Mouse (Mus musculus): ENCODE measurements around the gene Lyzl4. TPM values are rescaled to one million over a fixed set of nuclear protein-coding genes. Genes with fewer than 3 reads are reported as not detected.

Gene Lyzl4
- total RNA-seq, 2 experiments from 2014 or later, result not detected

DNA sequence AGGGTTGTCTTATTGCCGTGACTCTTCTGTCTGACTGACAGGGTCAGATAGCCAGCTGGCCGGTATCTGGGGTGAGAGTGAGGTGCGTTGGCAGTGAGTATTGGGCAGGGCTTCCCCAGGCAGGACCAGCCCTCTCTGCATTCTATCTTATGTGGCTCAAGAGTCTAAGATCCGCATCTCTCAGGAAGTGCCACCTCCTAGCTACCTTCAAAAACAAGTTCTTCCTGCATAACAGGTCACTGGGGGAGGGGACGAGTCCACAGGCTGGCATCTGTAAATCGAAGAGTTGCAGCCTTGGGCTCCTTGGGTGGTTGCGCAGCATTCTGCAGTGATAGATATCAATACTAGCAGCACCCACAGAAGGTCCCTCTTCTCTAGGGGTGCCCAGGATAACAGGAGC, 5.1 kb upstream of the Lyzl4 start:
- DNase-seq, result no peak

DNA sequence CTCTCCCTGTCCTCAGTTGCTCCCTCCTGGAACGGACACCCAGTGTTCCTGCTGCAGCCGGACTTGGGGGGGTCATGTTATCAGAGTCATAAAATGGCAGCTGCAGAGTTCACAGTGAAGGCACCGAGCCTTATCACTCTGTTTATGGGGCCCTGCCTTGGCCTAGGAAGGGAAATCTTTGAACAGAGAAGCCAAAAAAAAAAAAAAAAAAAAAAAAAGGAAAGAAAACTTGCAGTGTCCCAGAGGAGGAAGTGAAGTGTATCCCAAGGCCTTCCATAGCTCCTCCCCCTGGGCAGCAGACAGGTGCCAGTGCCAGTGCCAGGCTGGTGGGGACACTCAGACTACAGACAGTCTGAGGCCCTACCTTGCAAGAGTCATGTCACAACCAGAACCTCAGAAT, 3.0 kb upstream of the Lyzl4 start:
- no peak for DNase-seq

DNA sequence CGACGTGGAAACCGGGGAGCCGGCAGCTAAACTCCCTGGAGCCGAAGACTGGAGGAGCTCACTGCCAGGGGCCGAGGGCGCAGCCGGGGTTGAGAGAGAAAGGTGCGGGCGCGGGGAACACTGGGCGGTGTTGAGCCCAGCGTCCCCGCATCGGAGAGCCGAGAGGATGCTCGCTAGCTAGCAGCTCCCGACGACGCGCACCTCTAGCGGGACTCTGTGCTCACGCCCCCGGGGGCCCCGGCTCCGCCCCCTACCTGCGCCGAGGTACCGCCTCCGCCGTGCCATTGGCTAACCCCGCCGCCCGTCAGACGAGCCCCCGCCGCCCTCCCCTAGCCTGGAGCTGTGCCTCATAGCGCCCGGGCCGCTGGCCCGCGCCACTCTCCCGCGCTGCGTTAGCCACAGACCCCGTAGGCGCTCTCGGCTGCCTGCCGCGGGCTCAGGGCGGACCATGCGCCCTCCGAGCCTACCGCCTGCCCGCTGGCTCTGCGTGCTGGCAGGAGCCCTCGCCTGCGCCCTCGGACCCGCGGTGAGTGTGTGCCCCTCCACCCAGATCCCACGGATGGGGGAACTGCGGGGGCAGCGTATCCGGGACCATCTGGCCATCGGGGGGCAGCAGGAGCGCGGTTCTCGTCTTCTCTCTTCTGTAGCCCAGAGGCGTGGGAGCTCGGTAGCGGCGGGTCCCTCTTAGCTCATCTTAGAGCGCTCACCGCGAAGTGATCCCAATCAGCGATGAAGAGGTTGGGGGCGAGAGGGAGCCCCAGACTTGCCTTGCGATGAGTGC, 695 bp upstream of the Lyzl4 start, which contains the start of gene Vipr1:
Vipr1 (plus strand) TSS at position 316 of the 781 bp plus-strand sequence.
- peak; percentile 71 for DNase-seq

DNA sequence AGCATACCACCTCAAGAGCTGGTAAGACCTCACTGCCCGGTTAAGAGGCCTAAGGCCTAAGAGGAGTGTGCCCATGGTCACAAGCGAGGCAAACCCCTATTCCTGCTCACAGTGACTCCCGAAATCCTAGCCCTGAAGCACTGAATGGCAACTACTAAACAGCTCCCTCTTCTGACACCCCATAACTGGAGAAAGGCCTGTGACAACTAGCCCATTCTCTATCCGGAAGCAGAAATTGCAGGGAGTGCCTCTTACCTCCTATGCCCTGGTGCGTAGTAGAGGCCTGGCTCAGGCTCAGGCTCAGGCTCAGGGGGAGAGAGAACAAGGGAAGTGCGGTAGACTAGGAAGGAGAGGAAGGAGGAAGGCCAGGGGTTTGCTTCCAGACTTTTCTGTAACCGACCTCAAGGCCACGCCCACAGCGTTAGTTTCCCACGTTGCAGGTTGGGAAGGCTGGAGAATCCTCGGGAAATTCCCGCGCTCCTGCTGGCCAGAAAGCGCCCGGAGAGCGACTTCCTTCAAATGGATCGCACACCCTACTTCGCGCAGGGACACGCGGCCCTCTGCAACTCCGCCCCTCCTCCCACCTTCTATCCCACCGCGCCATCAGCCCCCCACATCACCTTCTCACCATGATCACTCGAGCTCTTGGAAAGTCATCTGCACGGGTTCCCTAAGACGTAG, 521 bp downstream of the Lyzl4 start:
- DNase-seq, result no peak

DNA sequence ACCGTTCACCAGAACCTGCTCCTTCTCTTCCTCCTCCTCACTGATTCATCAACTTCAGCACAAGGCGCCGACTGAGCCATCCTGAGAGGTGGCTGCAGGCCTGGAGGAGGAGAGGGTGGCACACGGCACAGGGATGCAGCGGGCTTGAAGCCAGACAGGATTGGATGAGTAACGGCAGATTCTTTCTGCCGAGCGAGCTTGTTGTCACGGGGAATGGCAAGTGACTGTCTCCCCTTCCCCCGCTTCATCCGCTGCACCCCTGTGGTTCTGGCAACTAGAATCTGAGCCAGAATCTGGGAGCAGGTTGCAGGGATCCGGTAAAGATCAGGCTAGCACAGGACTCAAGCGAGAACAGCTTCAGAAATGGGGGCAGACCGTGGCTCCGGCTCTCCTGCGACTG, 2.1 kb downstream of the Lyzl4 start:
- no peak for DNase-seq

DNA sequence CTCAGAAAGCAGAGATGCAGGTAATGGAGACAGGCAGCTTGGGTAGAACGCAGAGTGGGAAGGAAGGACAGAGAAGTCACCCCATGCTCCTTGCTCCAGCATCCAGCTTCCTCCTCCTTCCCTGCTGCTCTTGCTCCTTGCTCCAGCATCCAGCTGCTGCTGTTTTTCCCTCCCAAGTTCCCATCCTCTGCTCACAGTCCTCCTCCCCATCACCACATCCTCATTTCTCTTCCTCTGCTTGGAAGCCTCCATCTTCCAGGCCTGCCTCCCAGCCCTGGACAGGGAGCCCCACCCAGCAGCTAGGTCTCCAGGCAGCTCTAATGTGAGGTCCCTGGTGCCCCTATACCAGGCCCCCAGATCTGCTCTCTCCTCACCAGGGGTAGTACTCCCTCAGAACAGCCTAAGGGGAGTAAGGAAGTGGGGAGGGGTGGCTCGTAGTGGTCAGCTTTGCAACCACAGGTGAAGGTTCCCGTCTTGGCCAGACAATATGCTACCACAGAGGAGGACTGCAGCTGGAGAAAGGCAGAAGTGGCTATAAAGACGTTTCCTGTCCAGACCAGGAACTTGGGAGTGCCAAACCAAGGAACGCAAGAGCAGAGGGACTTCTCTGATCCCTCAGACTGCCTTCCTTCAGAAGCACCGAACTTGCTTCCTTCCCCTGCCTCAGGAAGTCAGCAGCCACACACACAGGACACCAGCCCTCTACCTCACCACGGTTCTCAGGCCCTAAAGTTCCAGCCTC, 5.9 kb downstream of the Lyzl4 start:
- no peak for DNase-seq

DNA sequence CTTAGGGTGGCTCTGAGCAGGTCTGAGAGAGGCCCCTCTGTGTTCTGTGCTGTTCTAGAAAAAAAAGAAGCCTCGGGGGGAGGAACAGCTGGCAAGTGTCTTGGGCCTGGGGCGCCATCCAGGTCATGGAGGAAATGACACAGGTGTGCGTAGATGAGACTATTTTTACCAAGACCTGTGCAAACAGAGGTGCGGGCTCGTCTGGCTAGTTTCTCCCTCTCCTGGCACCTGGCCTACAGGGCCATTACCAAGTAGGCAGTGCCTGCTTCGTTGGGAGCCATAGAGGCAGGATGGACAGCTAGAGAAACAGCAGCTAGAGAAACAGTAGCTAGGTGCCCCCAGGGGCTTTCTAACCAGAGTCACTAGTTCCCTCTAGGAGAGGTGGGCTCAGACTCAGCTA, 8.6 kb downstream of the Lyzl4 start:
- no peak for DNase-seq

DNA sequence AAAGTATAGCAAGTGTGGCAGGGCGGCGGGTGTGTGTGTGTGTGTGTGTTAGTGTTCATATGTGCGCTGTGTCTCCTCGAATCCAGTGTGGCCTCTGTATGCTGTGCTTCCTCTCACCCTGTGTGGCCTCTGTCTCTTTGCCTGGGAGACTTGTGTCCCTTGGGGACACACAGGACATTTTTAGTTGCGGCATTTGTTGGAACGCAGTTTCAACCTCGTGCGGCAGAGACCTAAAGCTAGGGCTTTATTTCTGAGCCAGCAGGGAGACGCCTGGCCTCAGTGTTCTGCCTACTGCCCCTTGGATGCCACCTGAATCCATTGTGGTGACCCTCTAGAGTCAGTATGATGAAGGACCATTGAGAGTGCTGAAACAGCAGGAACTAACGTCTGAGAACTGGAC, 9.0 kb downstream of the Lyzl4 start:
- DNase-seq, result no peak

DNA sequence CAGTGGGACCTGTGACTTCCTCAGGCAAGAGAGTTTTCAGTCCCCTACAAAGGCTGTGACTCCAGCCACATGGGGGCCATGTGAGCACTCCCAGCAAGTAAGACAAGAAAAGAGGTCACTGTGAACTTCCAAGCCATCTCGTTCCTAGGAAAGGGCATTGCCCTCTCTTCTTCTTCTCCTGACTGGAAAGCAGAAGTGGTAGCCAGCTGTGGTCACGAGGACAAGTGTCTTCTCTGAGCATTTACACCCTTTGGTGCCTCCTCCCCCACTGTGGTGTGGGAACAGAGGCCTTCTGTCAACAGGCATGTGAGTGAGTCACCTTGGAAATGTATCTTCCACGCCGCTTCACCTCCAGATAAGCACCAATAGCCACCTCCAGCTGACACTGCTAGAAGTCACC, 9.9 kb downstream of the Lyzl4 start:
- DNase-seq, result no peak

DNA sequence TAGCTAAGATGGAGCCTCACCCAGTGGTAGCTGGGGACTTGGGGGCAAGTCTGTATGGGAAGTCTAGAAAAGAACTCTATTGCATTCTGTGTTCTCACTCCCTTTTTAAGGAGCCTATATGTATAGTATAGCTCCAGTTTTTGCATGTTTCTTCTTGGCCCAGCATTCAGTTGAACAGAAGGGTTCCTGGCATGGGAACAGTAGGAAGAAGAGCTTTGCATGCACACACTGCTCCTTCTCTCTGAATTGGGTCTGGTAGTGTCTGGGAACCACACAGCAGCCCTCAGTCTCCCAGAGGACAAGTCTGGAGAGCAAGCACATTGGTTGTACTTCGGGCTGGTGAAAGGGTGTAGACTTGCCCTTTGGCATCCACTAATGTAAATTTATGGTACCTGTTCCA, 11.3 kb downstream of the Lyzl4 start:
- no peak for DNase-seq

DNA sequence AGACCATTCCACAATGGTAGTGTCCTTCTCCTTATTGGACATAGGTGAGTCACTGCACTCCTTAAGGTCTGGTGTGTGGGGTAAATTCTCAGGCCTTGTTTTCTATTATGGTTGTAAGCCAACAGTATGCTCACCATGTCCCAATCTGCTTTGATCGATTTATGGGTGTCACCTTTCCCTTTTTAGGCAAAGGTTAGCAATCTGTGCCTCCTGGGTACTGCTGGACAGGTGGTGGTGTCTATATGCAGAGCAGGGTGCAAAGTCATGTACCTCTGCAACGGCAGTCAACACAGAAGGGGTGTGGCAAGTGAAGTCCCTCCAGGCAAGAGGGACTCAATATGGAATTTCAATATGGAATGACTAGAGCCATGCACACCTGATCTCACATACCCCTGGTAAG, 17.0 kb downstream of the Lyzl4 start:
- DNase-seq, result no peak

DNA sequence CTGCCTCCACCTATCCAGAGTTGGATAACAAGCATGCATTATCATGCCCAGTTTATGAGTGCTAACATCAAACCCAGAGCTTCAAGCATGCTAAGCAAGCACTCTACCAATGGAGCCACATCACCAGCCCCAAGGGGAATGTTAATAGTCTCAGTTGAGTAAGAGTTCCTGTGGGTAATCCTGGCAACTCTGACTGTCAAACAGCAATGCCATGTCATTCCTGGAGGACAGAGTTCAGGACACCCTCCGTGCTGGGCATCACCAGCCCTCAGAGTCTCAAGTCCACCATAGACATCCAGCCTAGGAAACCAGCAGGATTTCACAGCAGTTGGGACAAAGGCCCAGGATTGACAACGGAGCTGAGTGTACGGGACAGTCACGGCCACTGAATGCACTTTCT, 18.7 kb downstream of the Lyzl4 start:
- no peak for DNase-seq

DNA sequence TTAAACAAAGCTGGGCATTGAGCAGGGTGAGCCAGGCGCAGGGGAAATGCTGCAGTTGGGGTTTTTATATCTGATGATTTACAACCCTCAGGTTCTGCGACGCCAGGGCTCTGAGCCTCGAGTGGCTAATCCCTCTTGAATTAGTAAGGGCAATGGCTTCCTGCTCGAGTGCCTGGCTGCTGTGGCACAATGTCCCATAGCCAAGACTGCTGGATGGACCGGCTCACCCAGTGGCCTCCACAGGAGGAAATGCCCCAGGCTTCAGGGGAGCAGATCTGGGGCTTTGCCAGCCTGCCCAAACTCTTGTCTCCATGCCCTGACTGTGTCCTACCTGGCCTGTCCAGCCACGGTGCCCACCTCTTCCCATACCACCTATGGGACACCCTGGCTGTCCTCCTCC, 22.5 kb downstream of the Lyzl4 start:
- no peak for DNase-seq

DNA sequence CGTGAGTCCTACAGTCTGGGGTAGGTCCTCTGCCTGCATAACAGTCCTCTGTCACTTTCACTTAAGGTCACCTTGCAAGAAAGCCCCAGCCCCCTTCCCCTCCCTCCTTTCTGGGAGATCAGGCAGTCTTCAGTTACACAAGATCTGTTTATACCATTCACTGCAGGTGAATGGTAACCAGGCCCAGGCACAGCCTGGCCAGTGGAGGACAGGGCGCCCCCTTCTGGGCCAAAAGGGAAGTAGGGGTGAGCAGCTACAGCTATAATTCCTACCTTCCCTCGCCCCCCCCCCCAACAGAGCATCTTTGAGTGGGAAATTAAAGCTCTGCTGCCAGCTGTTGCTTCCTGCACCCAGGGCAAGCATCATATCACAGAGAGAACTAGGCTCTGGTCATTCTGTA, 25.4 kb downstream of the Lyzl4 start:
- peak in 1 of 2 experiments; percentile 50 for DNase-seq

DNA sequence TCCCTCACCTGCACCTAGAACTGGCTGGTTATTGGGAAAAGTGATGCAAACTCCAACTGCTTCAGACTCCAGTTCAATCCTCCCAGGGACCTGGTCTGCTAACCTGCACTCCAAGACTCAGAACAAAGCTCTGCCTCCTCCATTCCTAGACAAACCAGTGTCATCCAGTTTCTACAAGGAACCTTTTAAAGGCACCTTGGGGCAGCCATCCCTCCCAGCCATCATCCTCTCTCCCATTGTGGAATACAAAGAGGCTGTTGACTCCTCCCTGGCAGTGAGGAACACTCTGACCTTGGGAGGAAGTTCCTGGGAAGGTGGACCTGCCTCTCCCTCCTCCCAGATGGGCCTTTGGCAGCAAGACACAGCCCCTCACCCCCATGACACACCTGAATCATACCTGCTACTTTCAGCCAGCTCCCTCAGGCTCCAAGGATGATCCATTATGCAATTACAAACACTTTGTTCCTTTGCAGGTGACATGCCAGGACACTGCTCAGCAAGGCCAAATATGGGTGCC, 27.6 kb downstream of the Lyzl4 start:
- DNase-seq, result no peak

DNA sequence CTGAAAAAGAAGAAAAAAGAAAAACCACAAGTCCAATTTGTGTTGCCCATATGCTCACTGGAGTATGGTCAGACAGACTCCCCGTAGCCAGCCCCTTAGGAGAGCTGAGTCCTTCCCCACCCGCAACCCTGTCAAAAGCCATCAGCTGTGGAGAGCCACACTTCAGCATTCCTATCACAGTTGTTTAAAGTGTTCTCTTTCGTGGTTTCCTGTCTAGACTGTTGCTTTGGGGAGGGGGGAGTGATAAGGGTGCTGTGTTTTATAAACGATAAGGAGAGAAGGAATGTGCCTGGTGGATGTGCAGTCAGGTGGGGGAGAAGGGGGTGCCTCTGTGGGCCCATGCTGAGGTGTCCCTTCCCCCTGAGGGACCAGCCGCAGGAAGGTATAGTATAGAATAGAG, 28.7 kb downstream of the Lyzl4 start:
- DNase-seq, result no peak

DNA sequence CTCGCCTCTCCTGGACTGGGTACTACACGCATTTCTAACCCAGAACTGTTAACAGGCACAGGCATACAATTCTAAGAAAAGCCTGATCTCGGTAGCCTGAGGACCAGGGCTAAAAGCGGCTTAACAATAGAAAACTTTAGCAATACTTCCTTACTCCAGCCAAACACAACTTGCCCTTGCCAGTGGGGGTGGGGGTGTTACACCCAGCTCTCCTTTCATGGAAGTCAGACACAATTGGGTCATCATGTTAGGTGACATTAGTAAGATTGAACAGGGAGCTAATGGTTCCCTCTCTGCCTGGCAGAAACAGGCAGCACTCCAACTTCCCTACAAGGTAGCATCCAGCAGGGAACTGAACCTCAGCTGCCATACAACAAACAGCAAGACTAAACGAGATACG, 32.5 kb downstream of the Lyzl4 start:
- no peak for DNase-seq

DNA sequence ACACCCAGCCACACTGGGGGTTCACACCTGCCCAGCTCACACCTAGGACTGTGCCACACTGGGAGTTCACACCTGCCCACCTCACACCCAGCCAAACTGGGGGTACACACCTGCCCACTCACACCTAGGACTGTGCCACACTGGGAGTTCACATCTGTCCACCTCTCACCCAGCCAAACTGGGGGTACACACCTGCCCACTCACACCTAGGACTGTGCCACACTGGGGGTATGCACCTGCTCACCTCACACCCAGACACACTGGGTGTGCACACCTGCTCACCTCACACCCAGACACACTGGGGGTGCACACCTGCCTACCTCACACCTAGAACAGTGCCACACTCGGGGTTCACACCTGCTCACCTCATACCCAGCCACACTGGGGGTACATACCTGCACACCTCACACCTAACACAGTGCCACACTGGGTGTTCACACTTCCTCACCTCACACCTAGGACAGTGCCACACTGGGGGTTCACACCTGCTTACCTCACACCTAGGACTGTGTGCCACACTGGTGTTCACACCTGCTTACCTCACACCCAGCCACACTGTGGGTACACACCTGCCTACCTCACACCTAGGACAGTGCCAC, 35.3 kb downstream of the Lyzl4 start:
- DNase-seq, result no peak

DNA sequence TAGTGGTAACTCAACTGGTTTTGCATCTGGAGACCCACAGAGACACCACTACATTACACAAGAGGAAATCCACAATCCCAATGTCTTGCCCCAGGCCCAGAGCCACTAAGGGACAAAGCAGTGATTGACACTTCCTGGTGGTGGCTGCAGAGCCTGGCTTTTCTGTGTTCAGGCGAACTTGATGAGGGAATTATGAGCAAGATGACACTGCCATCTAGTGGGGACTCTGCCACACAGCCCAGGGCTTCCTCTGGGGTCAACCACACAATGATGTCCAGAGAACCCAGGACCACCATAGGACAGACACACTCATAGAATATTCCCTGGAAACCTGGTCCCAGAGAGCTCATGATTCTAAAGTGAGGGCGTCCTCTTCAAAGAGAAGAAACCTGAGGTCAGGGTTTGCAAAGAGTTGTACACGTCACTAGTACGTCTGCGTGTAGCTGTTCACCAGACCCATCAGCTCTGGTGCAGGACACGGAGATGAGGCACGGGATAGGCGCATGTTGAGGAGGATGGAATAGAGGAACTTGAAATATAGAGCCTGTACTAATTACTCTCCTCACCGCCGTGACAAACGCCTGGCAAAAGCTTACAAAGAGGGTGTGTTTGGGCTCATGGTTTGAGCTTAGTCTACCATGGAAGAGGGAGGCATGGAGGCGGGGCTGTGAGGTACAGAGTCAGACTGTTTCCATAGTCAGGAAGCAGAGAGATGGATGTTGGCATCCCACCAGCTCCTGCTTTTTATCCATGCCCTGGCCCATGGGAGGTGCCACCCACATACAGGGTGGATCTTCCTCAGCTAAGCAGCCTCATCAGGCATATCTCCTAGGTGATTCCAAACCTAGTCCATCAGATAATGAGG, 36.2 kb downstream of the Lyzl4 start:
- DNase-seq, result peak; percentile 68 to 75

DNA sequence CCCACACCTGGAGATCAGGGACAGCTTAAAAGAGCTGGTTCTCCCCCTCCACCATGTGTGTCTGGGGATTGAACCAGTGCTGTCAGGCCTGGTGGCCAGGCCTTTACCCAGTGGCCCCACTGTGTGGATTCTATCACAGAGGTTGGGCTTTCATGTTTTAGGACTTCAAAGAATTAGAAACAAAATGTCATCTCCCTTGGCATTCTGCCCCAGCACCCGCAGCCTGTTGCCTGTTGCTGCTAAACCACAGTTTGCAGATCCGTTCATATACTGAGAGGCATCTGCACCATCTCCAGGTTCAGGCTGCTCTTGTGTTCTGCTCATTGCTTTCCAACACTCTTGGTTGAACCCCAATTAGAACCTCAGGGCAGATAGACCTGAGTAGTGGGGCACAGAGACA, 39.5 kb downstream of the Lyzl4 start:
- peak; percentile 44 to 64 for DNase-seq

DNA sequence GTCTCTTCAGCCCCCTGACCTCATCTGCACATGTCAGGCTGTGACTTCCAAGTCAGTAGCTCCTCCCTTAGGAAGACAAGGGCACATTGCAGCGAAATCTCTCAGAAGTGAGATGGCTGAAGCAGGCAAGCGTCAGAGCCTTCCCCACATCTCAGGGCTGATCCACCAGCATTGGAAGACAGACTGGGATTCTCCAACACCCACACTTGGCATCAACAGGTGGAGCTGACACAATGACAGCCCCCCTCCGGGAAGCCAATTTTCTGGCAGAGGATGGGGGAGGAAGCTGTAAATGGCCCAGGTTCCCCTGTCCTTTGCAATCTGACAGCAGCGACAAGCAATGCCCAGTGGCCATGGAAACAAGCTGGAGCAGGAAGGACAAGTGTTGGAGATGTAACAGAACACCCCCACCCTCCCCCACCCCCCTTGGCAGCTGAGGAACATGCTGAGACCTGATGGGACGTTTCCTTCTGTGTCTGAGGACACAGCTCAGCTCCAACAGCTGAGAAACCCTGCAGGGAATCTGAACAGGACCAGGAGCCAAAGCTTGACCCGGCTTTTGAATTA, 41.0 kb downstream of the Lyzl4 start:
- no peak for DNase-seq

Measured in adrenal gland, postnatal 36 days (tissue).